Mouse (Mus musculus): Measurements from ENCODE around the gene Ppm1d. TPM values are rescaled to one million over a fixed set of nuclear protein-coding genes. Genes with fewer than 3 reads are reported as not detected.

Ppm1d gene
- polyA plus RNA-seq, 1 experiment = 6.1 TPM

- no peaks in the 10 kb centered on the region for H3K36me3 ChIP-seq (ENCODE audit: control insufficient read depth, insufficient read depth)
- no peak overlapping the region for H3K4me2 ChIP-seq (ENCODE audit: low read depth)
- H3K79me2 ChIP-seq (ENCODE audit: control insufficient read depth, insufficient read depth) = peaks cover 22% of the 10 kb centered on the region
- H3K4me3 ChIP-seq = no peak overlapping the region
- H3K27me3 ChIP-seq (ENCODE audit: control insufficient read depth, insufficient read depth, insufficient read length) = no peaks in the 10 kb centered on the region
- no peak overlapping the region for H3ac ChIP-seq (ENCODE audit: control insufficient read depth, insufficient read length)
- TF ChIP-seq CEBPB (IDR thresholded peaks at IDR 0.05; ENCODE audit: insufficient read depth, poor library complexity, severe bottlenecking) = no peak
- TF ChIP-seq E2F4 (IDR thresholded peaks at IDR 0.05; ENCODE audit: insufficient read depth) = no peak
- TF ChIP-seq POLR2AphosphoS2 (IDR thresholded peaks at IDR 0.05; ENCODE audit: insufficient read length, low read depth) = no peak
- no peak for TF ChIP-seq POLR2A (IDR thresholded peaks at IDR 0.05; ENCODE audit: insufficient read length, low read depth)
- TF ChIP-seq MAX (IDR thresholded peaks at IDR 0.05; ENCODE audit: low read depth) = no peak
- TF ChIP-seq MYOD1 (IDR thresholded peaks at IDR 0.05; ENCODE audit: control insufficient read depth in 1 of 3, insufficient read length in 2 of 3, low read depth in 2 of 3) = no peak
- no peak for TF ChIP-seq TCF12 (IDR thresholded peaks at IDR 0.05; ENCODE audit: insufficient read depth, poor library complexity, severe bottlenecking)
- no peak for TF ChIP-seq REST (IDR thresholded peaks at IDR 0.05; ENCODE audit: insufficient read depth, insufficient read length)
- no peak for TF ChIP-seq SRF (IDR thresholded peaks at IDR 0.05; ENCODE audit: control insufficient read depth, insufficient read length, low read depth)
- no peak for TF ChIP-seq USF1 (IDR thresholded peaks at IDR 0.05; ENCODE audit: low read depth)
- TF ChIP-seq TCF3 (IDR thresholded peaks at IDR 0.05; ENCODE audit: insufficient read length, low read depth) = no peak
- no peak for TF ChIP-seq MYOG (IDR thresholded peaks at IDR 0.05; ENCODE audit: control insufficient read depth in 1 of 3, insufficient read depth in 1 of 3, insufficient read length in 2 of 3, low read depth in 2 of 3)
Measured at GRCm38 (mm10) chr11:85308799-85309198, 2.2 kb upstream of the Ppm1d start.

GRCm38 (mm10) chr11:85310407-85310712 lies 684 bp upstream of the Ppm1d start:
- Histone ChIP-seq H3K4me2 (ENCODE audit: low read depth) (peak overlapping the region; percentile 94), H3K36me3 (ENCODE audit: control insufficient read depth, insufficient read depth) (no peaks in the 10 kb centered on the region)
- TF ChIP-seq REST (IDR thresholded peaks at IDR 0.05; ENCODE audit: insufficient read depth, insufficient read length) (no peak), E2F4 (IDR thresholded peaks at IDR 0.05; ENCODE audit: insufficient read depth) (no peak), CEBPB (IDR thresholded peaks at IDR 0.05; ENCODE audit: insufficient read depth, poor library complexity, severe bottlenecking) (no peak), MYOD1 (IDR thresholded peaks at IDR 0.05; ENCODE audit: control insufficient read depth in 1 of 3, insufficient read length in 2 of 3, low read depth in 2 of 3) (no peak), MAX (IDR thresholded peaks at IDR 0.05; ENCODE audit: low read depth) (no peak), TCF12 (IDR thresholded peaks at IDR 0.05; ENCODE audit: insufficient read depth, poor library complexity, severe bottlenecking) (no peak)

DNA sequence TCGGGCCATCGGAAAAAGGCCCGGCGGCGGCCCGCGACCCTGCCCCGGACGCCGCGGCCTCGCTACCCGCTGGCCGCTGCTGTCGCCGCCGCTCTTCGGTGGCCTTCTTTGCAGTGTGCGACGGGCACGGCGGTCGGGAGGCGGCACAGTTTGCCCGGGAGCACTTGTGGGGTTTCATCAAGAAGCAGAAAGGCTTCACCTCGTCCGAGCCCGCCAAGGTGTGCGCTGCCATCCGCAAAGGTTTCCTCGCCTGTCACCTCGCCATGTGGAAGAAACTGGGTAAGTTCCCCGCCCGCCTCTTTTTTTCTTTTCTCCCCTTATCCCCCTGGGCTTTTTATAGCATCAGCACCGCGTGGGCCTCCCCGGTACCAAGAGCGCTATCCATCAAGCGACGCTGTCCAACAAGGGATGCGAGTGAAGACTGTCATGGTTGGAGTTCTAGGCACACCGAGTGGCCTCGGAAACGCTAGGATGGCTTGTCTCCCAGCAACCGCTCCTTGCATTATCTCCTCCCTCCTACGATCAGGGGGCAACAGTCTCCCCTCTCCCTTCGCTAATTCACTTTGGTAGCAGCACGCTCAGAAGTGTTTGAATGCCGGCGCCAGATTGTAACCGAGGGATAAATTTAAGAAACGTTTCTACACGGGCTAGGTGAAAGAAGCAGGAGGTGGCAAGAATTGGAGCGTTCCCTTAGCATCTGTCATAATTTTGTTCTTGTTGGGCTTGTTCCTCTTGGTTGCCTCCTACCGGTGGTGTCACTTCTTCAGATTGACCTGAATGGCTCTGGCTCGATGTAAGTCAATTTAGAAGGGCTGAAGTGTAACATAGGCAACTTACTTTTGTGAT lies 824 bp downstream of the Ppm1d start:
- Histone ChIP-seq H3K27me3 (ENCODE audit: control insufficient read depth, insufficient read depth, insufficient read length) (no peaks in the 10 kb centered on the region), H3K79me2 (ENCODE audit: control insufficient read depth, insufficient read depth) (peaks cover 51% of the 10 kb centered on the region), H3K4me2 (ENCODE audit: low read depth) (peak overlapping the region; percentile 75), H3K36me3 (ENCODE audit: control insufficient read depth, insufficient read depth) (no peaks in the 10 kb centered on the region), H3ac (ENCODE audit: control insufficient read depth, insufficient read length) (peak overlapping the region; percentile 73), H3K4me3 (peak overlapping the region; percentile 88)
- peak; percentile 56 for TF ChIP-seq REST (IDR thresholded peaks at IDR 0.05; ENCODE audit: insufficient read depth, insufficient read length)
- TF ChIP-seq TCF3 (IDR thresholded peaks at IDR 0.05; ENCODE audit: insufficient read length, low read depth) = no peak
- no peak for TF ChIP-seq CEBPB (IDR thresholded peaks at IDR 0.05; ENCODE audit: insufficient read depth, poor library complexity, severe bottlenecking)

More at GRCm38 (mm10) chr11:85310407-85310712, 684 bp upstream of the Ppm1d start:
- peak overlapping the region; percentile 73 for H3ac ChIP-seq (ENCODE audit: control insufficient read depth, insufficient read length)
- peaks cover 36% of the 10 kb centered on the region for H3K79me2 ChIP-seq (ENCODE audit: control insufficient read depth, insufficient read depth)
- no peaks in the 10 kb centered on the region for H3K27me3 ChIP-seq (ENCODE audit: control insufficient read depth, insufficient read depth, insufficient read length)
- H3K4me3 ChIP-seq = peak overlapping the region; percentile 88

GRCm38 (mm10) chr11:85312818-85313217 lies 1.8 kb downstream of the Ppm1d start:
- TF ChIP-seq USF1 (IDR thresholded peaks at IDR 0.05; ENCODE audit: low read depth) (no peak), POLR2A (IDR thresholded peaks at IDR 0.05; ENCODE audit: insufficient read length, low read depth) (no peak), SRF (IDR thresholded peaks at IDR 0.05; ENCODE audit: control insufficient read depth, insufficient read length, low read depth) (no peak), MYOG (IDR thresholded peaks at IDR 0.05; ENCODE audit: control insufficient read depth in 1 of 3, insufficient read depth in 1 of 3, insufficient read length in 2 of 3, low read depth in 2 of 3) (no peak), MYOD1 (IDR thresholded peaks at IDR 0.05; ENCODE audit: control insufficient read depth in 1 of 3, insufficient read length in 2 of 3, low read depth in 2 of 3) (no peak), POLR2AphosphoS2 (IDR thresholded peaks at IDR 0.05; ENCODE audit: insufficient read length, low read depth) (no peak), TCF3 (IDR thresholded peaks at IDR 0.05; ENCODE audit: insufficient read length, low read depth) (no peak), CEBPB (IDR thresholded peaks at IDR 0.05; ENCODE audit: insufficient read depth, poor library complexity, severe bottlenecking) (no peak), MAX (IDR thresholded peaks at IDR 0.05; ENCODE audit: low read depth) (no peak), TCF12 (IDR thresholded peaks at IDR 0.05; ENCODE audit: insufficient read depth, poor library complexity, severe bottlenecking) (no peak)
- Histone ChIP-seq H3K79me2 (ENCODE audit: control insufficient read depth, insufficient read depth) (peaks cover 56% of the 10 kb centered on the region), H3K36me3 (ENCODE audit: control insufficient read depth, insufficient read depth) (no peaks in the 10 kb centered on the region), H3K27me3 (ENCODE audit: control insufficient read depth, insufficient read depth, insufficient read length) (no peaks in the 10 kb centered on the region), H3K4me2 (ENCODE audit: low read depth) (peak overlapping the region; percentile 75), H3K4me3 (peak overlapping the region; percentile 88), H3ac (ENCODE audit: control insufficient read depth, insufficient read length) (no peak overlapping the region)

- Histone ChIP-seq H3K4me2 (ENCODE audit: low read depth) (peak overlapping the region; percentile 75), H3K4me3 (peak overlapping the region; percentile 88), H3K36me3 (ENCODE audit: control insufficient read depth, insufficient read depth) (no peaks in the 10 kb centered on the region), H3ac (ENCODE audit: control insufficient read depth, insufficient read length) (no peak overlapping the region), H3K27me3 (ENCODE audit: control insufficient read depth, insufficient read depth, insufficient read length) (no peaks in the 10 kb centered on the region), H3K79me2 (ENCODE audit: control insufficient read depth, insufficient read depth) (peaks cover 59% of the 10 kb centered on the region)
- TF ChIP-seq CEBPB (IDR thresholded peaks at IDR 0.05; ENCODE audit: insufficient read depth, poor library complexity, severe bottlenecking) (no peak), REST (IDR thresholded peaks at IDR 0.05; ENCODE audit: insufficient read depth, insufficient read length) (no peak), MYOD1 (IDR thresholded peaks at IDR 0.05; ENCODE audit: control insufficient read depth in 1 of 3, insufficient read length in 2 of 3, low read depth in 2 of 3) (no peak), USF1 (IDR thresholded peaks at IDR 0.05; ENCODE audit: low read depth) (no peak), POLR2AphosphoS2 (IDR thresholded peaks at IDR 0.05; ENCODE audit: insufficient read length, low read depth) (no peak), SRF (IDR thresholded peaks at IDR 0.05; ENCODE audit: control insufficient read depth, insufficient read length, low read depth) (no peak), E2F4 (IDR thresholded peaks at IDR 0.05; ENCODE audit: insufficient read depth) (no peak), TCF12 (IDR thresholded peaks at IDR 0.05; ENCODE audit: insufficient read depth, poor library complexity, severe bottlenecking) (no peak), MYOG (IDR thresholded peaks at IDR 0.05; ENCODE audit: control insufficient read depth in 1 of 3, insufficient read depth in 1 of 3, insufficient read length in 2 of 3, low read depth in 2 of 3) (no peak), TCF3 (IDR thresholded peaks at IDR 0.05; ENCODE audit: insufficient read length, low read depth) (no peak), POLR2A (IDR thresholded peaks at IDR 0.05; ENCODE audit: insufficient read length, low read depth) (no peak), MAX (IDR thresholded peaks at IDR 0.05; ENCODE audit: low read depth) (no peak)
Measured at GRCm38 (mm10) chr11:85313361-85313760, 2.3 kb downstream of the Ppm1d start.

Data from myocyte (in vitro differentiated cells).